Mouse (Mus musculus) frontal cortex, postnatal 10 days (tissue): Measurements from ENCODE around the gene Arfrp1.

ENCODE experiments used
- DNase-seq, 2 experiments: peaks; one replicate each; pipeline ENCODE4 v3.0.0; 2022; ENCODE audit warnings: low spot score in 2 of 2, mixed read lengths in 1 of 2

Arfrp1 gene

DNA sequence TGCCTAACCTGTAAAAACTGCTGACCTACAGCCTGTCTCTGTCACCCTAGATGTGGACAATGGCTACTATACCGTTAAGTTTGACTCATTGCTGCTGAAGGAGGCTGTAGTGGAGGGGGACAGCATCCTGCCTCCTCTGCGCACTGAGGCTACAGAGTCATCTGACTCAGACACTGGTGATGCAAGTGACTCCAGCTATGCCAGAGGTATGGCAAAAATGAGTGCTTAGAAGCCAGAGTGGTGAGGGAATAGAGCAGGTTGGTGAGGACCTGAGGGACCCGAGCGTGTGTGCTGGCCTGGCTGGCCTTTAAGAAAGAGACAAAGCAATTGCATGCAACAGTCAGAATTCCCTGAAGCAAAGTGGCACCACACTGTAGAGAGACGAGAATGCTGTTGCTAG is 13.5 kb upstream of the Arfrp1 start:
- no peak for DNase-seq

DNA sequence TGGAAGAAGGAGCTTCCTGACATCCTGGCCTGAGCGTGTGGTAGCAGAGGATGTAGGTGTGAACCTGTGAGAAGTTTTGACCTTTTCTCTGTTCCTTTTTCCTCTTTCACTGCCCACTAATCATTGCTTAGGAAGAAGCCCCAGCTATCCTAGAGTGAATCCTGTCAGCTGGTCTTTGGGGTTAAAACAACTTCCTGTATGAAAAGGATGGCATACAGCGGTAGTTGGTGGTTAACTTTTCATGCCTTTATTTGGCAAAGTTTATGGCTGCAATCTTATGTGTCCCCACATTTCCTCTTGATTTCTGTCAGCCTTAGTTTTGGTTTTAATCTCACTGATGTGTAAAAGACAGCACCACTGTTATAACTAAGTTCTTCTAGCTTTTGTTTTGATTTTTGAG is 12.0 kb upstream of the Arfrp1 start:
- no peak for DNase-seq

DNA sequence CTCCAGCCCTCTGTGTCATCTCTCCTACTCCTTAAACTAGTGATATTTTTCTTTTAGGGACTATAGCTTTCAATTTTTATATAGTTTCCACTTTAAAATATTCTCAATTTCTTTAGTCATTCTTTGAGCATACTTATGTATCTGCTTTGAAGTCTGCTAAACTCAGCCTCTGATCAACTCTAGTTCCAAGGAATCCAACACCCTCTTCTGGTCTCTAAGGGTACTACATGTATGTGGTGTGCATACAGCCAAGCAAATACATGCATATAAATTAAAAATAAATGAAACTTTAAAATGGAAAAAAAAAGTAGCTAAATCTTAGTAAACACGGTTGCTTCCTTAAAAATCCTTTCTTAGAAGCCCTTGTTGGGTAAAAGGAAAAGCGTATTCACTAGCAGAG is 10.6 kb upstream of the Arfrp1 start:
- no peak for DNase-seq

DNA sequence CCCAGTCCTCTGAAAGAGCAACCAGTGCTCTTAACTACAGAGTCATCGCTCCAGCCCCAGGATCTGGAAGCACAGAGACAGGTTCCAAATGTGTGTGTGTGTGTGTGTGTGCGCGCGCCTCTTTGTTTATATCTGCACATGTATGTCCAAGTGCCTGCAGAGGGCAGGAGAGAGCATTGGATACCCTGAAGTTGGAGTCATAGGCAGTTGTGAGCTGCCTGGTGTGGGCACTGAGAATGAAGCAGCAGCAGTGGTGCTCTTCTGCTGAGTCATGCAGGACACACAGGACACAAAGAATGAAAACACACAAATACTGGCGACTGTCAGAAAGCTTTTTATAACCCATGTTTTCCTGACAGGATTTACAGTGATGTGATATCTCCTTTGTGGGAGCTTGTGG is 4.8 kb upstream of the Arfrp1 start:
- no peak for DNase-seq

DNA sequence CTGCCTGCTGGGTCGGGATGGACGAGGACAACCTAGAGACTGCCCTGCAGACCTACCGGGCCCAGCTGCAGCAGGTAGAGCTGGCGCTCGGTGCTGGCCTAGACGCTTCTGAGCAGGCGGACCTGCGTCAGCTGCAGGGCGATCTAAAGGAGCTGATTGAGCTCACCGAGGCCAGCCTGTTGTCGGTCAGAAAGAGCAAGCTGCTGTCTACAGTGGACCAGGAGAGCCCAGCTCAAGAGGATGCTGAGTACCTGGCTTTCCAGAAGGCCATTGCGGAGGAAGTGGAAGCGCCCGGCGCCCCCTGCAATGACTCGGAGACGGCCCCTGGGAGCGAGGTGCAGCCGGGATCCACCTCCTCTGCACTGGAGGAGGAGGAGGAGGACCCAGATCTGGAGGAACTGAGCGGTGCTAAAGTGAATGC is 461 bp upstream of the Arfrp1 start:
- DNase-seq, result no peak

DNA sequence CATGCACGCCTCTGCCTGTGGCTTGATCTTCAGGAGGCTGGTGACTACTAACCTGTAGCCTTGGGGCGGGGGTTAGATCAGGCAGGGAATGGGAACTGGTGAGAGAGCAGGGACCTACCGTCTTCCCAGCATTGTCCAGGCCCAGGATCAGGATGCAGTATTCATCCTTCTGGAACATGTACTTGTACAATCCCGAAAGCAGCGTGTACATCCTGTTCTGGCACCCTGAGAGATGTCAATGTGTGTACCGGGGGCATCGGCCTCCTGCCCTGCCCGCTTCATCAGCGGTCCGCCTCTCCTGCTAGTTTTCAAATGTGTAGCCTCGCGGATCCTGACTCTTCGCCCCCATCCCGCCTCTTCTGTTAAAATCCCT is 731 bp downstream of the Arfrp1 start:
- no peak for DNase-seq

DNA sequence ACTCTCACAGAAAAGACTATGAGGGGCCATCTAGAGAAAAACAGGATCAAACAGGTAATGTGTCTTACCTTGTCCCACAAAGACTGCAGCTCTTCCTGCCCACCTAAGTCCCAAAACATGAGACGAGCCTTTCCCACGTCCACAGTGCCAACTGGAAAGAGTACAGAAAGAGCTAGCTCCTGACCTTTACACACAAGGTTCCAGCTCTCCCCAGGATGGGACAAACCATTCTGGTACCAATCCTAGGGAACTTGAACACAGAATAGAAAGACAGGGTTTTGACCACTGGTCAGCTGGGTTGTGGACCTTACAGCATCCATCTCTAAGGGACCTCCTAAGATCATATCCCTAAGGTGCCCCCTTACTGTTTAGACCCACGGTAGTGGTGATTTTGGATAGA is 1.3 kb downstream of the Arfrp1 start:
- DNase-seq, result no peak

DNA sequence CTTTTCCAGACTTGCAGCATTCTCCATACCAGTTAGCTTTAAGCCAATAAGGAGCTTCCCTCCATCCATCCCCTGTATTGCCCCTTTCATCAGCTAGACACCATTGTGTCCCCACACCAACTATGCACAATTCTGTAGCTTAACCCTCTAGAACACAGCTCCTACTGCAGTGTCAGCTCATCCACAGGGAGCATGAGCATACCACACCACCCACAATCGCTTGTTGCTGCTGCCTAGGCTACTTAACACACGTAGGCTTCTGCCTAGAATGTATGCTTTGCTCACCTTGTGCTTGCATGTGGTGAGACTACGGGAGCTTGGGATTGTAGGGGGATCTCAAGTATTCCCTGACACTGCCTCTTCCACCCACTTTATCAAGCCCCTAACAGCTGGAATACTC is 8.4 kb downstream of the Arfrp1 start:
- no peak for DNase-seq

DNA sequence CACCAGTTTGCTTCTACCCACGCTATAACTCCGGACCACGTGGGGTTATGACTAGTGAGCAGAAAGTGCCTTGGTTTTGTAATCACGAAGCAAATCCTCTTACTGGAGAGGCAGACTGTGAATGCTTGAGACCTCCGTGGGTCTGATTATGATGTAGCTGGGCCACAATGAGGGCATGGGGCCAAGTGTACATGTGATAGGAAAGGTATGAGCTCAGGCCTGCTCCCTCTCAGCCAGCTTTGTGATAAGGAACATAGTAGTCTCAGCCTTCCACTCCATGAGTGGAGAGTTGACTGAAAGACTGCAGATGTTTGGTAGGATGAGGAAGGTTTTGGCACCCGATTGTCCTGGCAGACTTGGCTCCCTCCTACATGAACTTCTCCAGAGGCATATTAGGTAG is 22.4 kb downstream of the Arfrp1 start:
- no peak for DNase-seq

DNA sequence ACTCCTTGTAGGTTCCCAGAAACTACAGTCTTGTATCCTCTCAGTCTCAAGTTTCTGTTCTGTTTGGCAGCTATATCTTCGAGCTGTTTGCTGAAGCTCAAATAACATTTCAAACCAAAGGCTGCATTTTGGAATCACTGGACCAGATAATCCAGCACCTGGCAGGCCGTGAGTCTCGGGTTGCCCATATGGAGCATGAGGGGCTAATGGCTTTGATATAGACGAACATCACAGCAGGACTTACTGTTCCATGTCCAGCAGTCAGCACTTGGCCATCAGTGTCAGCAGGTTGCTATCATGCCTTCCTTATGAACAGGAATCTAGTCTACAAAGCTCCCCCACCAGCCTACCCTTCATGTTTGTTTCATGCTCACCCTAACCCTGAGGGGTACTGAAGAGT is 24.8 kb downstream of the Arfrp1 start:
- DNase-seq, result no peak

DNA sequence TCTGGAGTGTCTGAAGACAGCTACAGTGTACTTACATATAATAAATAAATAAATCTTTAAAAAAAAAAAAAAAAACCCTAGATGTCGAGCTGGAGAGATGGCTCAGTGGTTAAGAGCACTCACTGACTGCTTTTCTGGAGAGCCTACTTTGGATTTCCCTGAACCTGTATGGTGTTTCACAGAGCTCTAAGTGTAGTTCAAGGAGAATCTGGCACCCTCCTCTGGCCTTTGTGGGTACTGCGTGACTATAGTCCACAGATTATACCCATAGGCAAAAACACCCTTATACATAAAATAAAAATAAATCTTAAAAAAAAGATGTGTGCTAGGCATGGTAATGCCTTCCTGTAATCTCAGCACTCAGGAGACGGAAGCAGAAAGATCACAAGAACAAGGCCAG is 31.2 kb downstream of the Arfrp1 start:
- peak; percentile 36 to 50 for DNase-seq

DNA sequence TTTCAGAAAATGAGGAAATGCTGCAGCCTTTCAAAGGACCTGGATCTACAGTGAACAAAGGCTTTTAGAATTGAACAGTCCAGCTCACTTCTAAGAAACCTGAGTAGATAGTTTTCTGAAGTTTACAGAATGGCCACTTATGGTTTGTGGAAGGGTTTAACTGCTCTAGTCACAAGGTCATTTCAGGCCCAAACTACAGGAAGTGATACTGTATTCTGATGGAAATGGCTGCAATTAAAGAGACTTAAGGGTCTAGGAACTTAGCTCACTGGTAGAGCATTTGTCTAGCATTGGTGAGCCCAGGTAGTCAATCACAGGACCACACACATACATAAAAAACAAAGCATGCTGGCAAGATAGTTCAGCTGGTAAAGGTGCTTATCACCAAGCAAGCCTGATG is 32.7 kb downstream of the Arfrp1 start:
- no peak for DNase-seq

DNA sequence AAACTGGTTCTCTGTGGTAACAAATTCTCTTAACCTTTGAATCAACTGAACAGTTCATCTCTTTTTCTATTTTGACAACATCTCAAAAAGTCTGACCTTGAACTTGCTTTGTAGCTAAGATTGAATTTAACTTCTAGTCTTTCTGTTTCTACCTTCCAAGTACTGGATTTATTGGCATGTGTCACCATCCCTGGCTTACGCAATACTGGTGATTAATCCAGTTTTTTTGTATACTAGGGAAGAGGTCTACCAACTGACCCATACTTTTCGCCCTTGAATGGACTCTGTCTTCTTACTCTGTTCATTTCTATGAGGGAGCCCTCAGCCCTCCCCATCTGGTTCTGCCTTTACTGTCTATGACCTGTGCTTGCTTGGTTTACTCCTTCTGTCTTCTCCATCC is 39.1 kb downstream of the Arfrp1 start:
- no peak for DNase-seq

DNA sequence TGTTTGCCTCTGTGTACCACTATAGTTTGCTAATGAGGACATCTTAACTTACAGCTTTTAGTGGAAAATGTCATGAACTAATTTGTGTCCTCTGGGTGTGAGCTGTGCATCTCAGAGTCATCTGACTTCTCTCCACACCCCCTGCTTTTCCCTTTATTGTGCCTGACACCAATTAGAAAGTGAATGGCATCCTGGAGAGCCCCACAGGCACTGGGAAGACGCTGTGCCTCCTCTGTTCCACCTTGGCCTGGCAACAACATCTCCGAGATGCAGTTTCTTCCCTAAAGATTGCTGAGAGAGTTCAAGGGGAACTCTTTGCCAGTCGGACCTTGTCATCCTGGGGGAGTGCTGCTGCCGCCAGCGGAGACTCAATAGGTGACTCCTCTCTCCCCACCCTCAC is 43.1 kb downstream of the Arfrp1 start:
- no peak for DNase-seq

DNA sequence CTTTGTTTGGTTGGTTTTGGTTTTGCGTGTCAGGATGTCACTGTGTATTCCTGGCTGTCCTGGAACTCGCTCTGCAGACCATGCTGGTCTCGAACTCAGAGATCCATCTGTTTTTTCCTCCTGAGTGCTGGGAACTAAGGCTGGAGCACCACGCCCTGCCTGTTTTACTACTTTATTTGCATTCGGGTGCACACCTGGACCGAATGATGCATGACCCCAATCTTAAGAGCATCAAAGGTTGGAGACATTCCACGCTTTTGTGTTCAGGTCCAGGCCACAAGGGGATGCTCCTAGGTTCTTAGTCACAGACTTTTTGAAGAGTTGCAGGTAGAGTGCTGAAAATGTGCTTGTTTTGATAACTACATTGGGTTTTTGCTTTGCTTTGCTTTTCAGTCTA is 45.1 kb downstream of the Arfrp1 start:
- DNase-seq, result no peak

DNA sequence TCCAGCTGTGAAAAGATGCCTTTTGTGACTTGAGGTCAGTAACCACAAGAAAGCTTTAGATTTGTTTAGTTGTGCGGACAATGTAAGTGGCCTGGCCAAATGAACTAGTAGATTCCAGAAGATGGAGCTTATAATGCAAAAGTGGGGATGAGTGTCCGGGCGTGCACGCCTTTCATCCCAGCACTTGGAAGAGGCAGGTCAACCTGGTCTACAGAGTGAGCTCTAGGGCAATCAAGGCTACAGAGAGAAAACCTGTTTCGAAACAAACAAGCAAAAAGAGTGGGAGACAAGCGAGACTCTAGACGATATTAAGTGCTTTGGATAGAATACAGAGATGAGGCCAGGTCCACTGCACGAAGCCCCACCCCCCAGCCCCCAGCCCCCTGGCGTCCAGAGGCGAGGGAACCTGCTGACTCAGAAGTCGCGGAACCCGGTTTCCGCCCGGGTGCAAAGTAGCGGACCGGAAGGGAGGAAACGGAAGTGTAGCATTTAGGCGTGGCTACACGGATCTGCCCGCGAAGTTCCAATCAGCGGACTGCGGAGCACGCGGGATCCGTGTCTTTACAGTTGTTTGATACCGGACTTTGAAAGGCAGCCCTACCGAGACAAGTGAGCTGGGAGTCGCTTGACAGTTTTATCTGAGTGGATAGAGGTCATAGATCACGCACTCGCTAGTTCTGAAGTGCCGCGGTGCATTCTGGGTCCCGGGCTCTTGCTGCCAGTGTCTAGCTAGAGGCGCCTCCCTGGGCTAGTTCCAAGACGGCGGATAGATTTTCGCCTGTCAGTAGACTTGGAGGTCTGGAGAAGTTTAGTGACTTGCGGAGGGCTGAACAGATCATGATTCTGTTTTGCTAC is 45.7 kb downstream of the Arfrp1 start, which contains the start of gene Rtel1:
Rtel1 (plus strand) TSS at position 492 of the 855 bp plus-strand sequence.
- peak; percentile 64 to 80 for DNase-seq

DNA sequence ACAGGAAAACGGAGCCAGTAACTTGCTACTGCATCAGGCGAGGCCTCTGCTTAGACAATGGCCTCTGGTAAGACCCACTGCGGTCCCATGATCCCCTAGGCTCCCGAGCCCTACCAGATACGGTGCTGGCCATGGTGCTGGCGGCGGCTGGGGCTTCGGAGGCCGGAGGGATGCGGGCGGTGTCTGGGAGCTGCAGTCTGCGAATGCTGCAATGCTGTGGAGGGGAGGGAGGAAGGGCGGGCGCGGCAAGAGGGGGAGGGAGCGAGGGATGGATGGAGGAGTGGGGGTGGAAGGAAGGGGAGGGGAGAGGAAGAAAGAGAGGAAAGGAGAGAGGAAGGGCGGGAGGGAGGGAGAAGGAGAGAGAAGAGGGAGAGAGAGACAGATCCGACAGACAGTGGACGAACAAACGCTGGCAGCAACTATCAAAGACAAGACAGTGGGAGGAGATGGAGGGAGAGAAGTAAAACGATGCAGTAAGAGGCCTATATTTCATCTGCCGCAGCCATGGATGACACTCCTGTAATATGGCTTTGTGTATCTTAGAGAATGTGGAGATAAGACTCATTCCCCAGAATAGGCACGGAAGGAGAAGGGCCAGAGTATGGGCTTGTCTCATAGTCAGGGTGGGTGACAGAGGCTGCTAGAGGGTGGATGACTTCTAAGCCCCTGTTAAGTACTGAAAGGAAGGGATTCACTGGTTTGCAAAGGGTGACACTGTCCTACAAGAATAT is 51.0 kb downstream of the Arfrp1 start, which contains the start of gene Stmn3:
Stmn3 (minus strand) TSS at position 421 of the 731 bp plus-strand sequence.
- DNase-seq, result peak; percentile 56 to 73

DNA sequence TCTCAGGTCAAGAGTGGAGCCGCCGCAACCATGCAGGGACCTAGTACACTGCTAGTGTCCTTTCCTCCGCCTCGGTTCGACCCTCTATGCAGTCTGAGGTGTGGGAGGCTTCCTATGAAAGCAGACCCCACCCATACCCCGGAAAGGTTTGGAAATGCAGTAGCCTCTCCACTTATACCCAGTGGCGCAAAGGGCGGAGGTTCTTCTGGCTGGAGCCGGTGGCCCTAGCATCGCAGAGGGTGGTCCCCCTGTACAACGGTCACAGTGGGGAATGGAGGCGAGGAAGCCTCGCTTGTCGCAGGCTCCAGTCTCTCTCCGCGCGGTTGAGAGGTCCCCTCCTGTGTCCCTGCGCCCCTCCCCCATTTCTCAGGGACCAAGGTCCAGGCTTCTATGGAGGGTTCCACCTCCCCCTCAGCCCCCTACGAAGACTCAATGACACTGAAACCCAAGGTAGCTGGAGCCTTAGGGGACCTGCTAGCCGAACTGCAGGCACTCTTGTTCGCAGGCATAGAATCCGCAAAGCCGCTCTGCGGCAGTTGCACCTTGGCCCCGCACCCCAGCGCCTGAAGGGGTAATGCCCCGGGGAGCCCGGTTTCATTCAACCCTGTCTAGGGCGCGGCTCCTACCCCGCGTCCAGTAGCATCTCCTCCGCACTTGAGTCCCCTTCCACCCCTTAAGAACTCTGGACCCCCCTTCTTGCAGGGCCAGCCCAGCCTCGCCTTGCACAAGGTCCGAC is 51.7 kb downstream of the Arfrp1 start:
- DNase-seq, result peak in 1 of 2 experiments; percentile 47

DNA sequence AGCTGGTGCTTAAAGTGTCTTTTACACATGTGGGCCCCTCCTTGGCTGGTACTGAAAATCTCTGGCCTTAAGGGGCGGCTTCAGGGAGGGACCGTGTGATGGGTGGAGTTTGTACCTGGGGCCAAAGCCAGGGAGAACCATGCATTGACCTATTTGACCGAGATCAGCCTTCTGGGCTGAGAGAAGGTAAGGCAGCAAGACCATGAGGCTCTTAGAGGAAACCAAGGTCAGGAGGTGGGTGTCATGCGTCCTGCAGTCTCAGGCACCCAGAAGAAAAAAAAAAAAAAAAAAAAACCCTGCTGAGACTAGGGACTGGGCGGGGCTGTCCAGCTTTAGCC is 52.2 kb downstream of the Arfrp1 start:
- no peak for DNase-seq

DNA sequence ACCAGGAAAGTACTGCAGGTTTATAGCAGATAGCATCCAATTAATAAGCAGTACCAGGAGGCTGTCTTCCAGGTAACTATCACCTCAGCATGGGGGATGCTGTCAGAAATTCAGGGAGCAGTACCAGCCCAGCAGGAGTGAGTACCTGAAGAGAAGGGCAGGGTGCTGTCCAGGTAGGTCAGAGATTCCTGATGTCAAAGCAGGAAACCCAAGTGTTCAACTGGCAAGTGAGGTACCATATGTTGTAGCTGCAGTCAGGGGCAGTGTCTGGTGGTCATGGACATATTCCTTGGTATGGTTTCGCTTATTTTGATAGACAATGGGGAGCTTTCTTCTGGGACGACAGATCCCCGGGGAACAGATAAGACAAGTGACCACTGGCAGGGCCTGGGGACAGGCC is 52.8 kb downstream of the Arfrp1 start:
- DNase-seq, result no peak
